Mouse (Mus musculus): Measurements from ENCODE around the gene Rhoh.

DNA sequence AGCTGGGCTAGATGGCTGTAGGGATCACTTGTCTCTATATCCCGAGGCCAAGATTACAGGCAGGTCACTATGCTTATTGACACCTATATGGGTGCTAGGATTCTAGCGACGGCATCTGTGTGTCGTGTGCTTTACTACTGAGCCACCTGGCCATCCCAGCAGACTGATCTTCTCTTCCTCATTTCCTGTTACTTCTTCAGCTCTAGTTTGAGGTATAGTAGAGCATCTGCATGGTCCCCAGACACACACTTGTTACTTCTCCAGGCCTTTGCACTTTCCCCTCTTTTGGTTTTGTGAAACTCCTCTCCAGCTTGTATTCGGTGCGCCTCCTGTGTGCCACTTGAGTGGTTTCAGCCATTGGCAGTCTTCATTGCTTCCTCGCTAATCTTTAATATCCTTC, 14.3 kb downstream of the Rhoh start:
- no peak for TF ChIP-seq POLR2A (IDR thresholded peaks at IDR 0.05; ENCODE audit: low read depth, low read length)
- TF ChIP-seq CTCF (conservative IDR thresholded peaks at IDR 0.05; ENCODE audit: insufficient read depth, insufficient read length, low read depth, low read length): no peak
